Mouse (Mus musculus) G1E (cell line): Measurements from ENCODE around the gene Ppp1r15a. TPM values are rescaled to one million over a fixed set of nuclear protein-coding genes. Genes with fewer than 3 reads are reported as not detected.

ENCODE experiments used
- ATAC-seq: 2 replicates; pipeline ENCODE4 v1.8.0; 2016; ENCODE audit warnings: mild to moderate bottlenecking; ENCODE audit not compliant: insufficient number of reproducible peaks, poor library complexity, low FRiP score, severe bottlenecking; ENCODE audit errors: extremely low read depth
- DNase-seq: peaks from one replicate; pipeline ENCODE4 v3.0.0; 2012; ENCODE audit warnings: low spot score
- H3K27me3 ChIP-seq: 2 replicates; pipeline ENCODE4 v1.6.1; 2012; ENCODE audit warnings: mild to moderate bottlenecking, low read length, inconsistent platforms; ENCODE audit not compliant: insufficient read depth
- H3K36me3 ChIP-seq: replicated peaks from 2 replicates; pipeline ENCODE3; 2012; ENCODE audit warnings: mild to moderate bottlenecking, inconsistent platforms
- H3K4me1 ChIP-seq: 2 replicates; pipeline ENCODE4 v1.6.1; 2012; ENCODE audit warnings: low read depth, low read length, inconsistent platforms, mixed read lengths; ENCODE audit not compliant: insufficient read depth
- H3K4me3 ChIP-seq: 2 replicates; pipeline ENCODE4 v1.5.1; 2012; ENCODE audit warnings: low read depth, mild to moderate bottlenecking, inconsistent platforms, low read length, moderate library complexity, mixed read lengths
- H3K9me3 ChIP-seq: replicated peaks from 2 replicates; pipeline ENCODE4 v1.6.1; 2012; ENCODE audit warnings: inconsistent platforms
- CTCF ChIP-seq: IDR thresholded peaks from 2 replicates; pipeline ENCODE4 v1.5.1; 2012; ENCODE audit warnings: low read depth, low read length, inconsistent platforms, mixed read lengths
- GATA1 ChIP-seq: IDR thresholded peaks from 2 replicates; pipeline ENCODE4 v1.6.1; 2012; ENCODE audit warnings: borderline replicate concordance, low read length, inconsistent platforms, mixed read lengths
- GATA2 ChIP-seq: IDR thresholded peaks from 2 replicates; pipeline ENCODE4 v1.6.1; 2012; ENCODE audit warnings: low read depth, low read length, inconsistent platforms, borderline replicate concordance
- POLR2AphosphoS5 ChIP-seq: IDR thresholded peaks from 2 replicates; pipeline ENCODE4 v1.6.1; 2012; ENCODE audit warnings: low read depth, low read length, inconsistent platforms; ENCODE audit not compliant: insufficient replicate concordance
- TAL1 ChIP-seq: conservative IDR thresholded peaks from 2 replicates; pipeline ENCODE4 v1.6.1; 2012; ENCODE audit warnings: low read depth, low read length, inconsistent platforms, mixed read lengths
- polyA plus RNA-seq: library from polyadenylated mRNA; stranded (reverse); fragments of >175 nt; gene quantifications from 2 replicates; pipeline ENCODE4 v1.2.3, GENCODE M21; 2012
- total RNA-seq, 2 experiments: library from RNA; stranded (forward) in 1 of 2; stranded (reverse) in 1 of 2; fragments of 200-1000 nt in 1 of 2; fragments of >200 nt in 1 of 2; fragmentation: Nextera tagmentation in 1 of 2; gene quantifications; 2 replicates each; pipeline ENCODE4 v1.2.3; 2014 to 2017

Gene Ppp1r15a
- total and polyA plus RNA-seq, 3 experiments, result 62.3 to 75.0 (median 67.9) TPM

- H3K9me3 ChIP-seq, result no peaks in the 10 kb centered on the region
- DNase-seq (no peak), ATAC-seq (no peak)
- H3K4me1 ChIP-seq, result peaks cover 35% of the 10 kb centered on the region
- H3K27me3 ChIP-seq, result no peaks in the 10 kb centered on the region
- H3K36me3 ChIP-seq, result peaks cover 2% of the 10 kb centered on the region
- TF ChIP-seq CTCF (no peak), GATA1 (no peak), POLR2AphosphoS5 (no peak), GATA2 (no peak), TAL1 (no peak)
- no peak overlapping the region for H3K4me3 ChIP-seq
Observed at GRCm38 (mm10) chr7:45514411-45514810, 11.7 kb downstream of the Ppp1r15a start.

DNA sequence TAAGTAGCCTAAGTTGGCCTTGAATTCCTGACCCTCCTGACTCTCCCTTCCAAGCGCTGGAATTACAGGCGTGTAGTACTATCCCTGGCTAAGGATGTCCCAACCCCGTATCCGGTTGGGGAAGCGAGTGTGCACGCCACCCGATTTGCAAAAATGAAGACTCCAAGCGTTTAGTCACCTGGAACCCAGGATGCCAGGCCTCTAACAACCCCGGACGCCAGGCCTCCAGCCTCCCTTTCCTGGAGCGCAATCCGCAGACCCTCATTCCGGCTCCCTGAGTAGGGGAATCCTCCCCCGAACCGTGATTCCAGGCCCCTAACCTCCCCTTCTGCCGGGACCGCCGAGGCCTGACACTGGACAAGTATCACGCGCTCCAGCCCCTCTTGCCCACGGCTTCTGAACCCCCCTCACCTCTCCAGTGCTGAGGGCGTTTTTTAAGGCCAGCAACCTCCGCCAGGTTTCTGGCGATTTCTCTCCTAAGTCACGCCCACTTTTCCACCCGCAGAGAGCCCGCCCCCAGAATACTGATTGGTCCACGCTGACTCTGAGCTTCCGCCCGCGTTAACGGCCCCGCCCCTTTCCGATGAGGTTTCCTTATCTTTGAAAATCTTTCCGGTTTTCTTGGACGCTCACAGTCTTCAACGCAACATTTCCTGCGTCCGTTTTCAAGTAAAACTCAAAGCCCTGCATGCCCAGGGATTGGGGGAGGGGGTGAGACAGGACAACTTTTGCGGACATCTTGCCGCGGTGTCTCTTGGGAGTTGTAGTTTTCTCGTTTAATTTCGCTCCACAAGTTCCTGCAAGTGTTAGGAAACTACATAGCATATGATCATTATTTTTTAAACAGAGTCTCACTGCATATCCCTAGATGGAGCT lies 15.9 kb downstream of the Ppp1r15a start, which contains the start of gene Nucb1:
Gene Nucb1, minus strand, starts transcription at position 495 of the 876 bp plus-strand sequence.
- peaks cover 44% of the 10 kb centered on the region for H3K4me1 ChIP-seq
- ATAC-seq (peak; percentile 85), DNase-seq (peak; percentile 74)
- no peak for TF ChIP-seq CTCF
- H3K9me3 ChIP-seq, result no peaks in the 10 kb centered on the region
- peaks cover 31% of the 10 kb centered on the region for H3K36me3 ChIP-seq
- peak within 1 kb of the TSS; percentile 85 for H3K4me3 ChIP-seq
- no peaks in the 10 kb centered on the region for H3K27me3 ChIP-seq

GRCm38 (mm10) chr7:45509181-45509882 lies 16.7 kb downstream of the Ppp1r15a start:
- DNase-seq, result no peak
- Histone ChIP-seq H3K4me1 (peaks cover 43% of the 10 kb centered on the region), H3K9me3 (no peaks in the 10 kb centered on the region), H3K4me3 (peak overlapping the region; percentile 85), H3K27me3 (no peaks in the 10 kb centered on the region), H3K36me3 (peaks cover 39% of the 10 kb centered on the region)
- TF ChIP-seq TAL1 (no peak), CTCF (no peak), POLR2AphosphoS5 (no peak), GATA2 (no peak), GATA1 (no peak)
- ATAC-seq, result no peak

- Histone ChIP-seq H3K4me1 (peaks cover 45% of the 10 kb centered on the region), H3K27me3 (no peaks in the 10 kb centered on the region), H3K4me3 (peak overlapping the region; percentile 85), H3K9me3 (no peaks in the 10 kb centered on the region), H3K36me3 (peaks cover 47% of the 10 kb centered on the region)
- TF ChIP-seq GATA1, result no peak
- no peak for TF ChIP-seq TAL1
- TF ChIP-seq GATA2, result no peak
- no peak for TF ChIP-seq CTCF
- TF ChIP-seq POLR2AphosphoS5, result no peak
- DNase-seq, result peak; percentile 67
- peak; percentile 67 for ATAC-seq
Observed at GRCm38 (mm10) chr7:45508561-45508960, 17.5 kb downstream of the Ppp1r15a start.

GRCm38 (mm10) chr7:45507583-45507982 lies 18.5 kb downstream of the Ppp1r15a start:
- Histone ChIP-seq H3K4me1 (peaks cover 52% of the 10 kb centered on the region), H3K36me3 (peaks cover 57% of the 10 kb centered on the region), H3K9me3 (no peaks in the 10 kb centered on the region), H3K4me3 (peak overlapping the region; percentile 28; the same call in 1 of the 2 replicates), H3K27me3 (no peaks in the 10 kb centered on the region)
- ATAC-seq, result no peak
- TF ChIP-seq GATA1, result no peak
- TF ChIP-seq GATA2, result no peak
- no peak for TF ChIP-seq TAL1
- TF ChIP-seq CTCF, result no peak
- no peak for TF ChIP-seq POLR2AphosphoS5
- DNase-seq, result no peak

DNA sequence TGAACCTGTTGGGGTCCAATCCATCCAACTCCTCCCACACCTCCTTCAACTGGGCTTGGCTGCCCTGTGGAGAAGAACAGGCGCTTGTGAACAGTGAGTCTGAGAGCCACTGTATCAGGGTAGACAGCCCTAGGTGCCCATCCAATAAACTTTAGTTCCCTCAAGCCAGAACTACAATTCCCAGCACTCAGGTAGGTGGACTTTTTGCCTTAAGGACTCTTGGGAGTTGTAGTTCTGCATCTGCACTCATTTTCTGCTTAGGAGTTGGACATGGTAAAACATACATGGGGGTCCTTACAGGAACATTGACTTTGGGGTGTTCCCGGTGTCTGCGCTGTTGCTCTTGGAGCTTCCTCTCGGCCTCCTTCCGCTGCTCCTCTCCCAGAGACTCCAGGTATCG lies 27.6 kb downstream of the Ppp1r15a start:
- ATAC-seq, result no peak
- no peaks in the 10 kb centered on the region for H3K9me3 ChIP-seq
- H3K27me3 ChIP-seq, result no peaks in the 10 kb centered on the region
- peaks cover 99% of the 10 kb centered on the region for H3K36me3 ChIP-seq
- TF ChIP-seq POLR2AphosphoS5, result no peak
- no peak for TF ChIP-seq CTCF
- TF ChIP-seq GATA1, result no peak
- TF ChIP-seq GATA2, result no peak
- TF ChIP-seq TAL1, result no peak
- DNase-seq, result no peak
- H3K4me1 ChIP-seq, result peaks cover 31% of the 10 kb centered on the region
- H3K4me3 ChIP-seq, result no peak overlapping the region

DNA sequence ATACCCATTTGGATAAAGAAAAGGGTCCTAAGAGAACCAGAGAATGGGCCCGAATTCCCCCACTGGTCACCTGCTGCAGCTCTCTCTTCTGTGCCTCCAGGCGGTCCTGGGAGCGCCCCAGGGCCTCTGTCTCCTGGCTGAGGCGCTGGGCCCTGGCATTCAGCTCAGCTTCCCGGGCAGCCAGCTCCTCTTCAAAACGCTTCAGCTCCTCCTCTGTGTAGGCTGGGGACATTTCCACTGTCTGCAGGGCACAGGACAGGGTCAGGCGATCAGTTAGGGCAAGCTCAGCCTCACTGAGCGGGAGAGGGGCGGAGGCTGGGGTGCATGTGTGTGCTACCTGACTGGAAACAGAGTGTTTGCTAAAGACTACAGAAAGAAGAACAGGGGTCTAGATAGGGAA lies 31.5 kb downstream of the Ppp1r15a start:
- Histone ChIP-seq H3K9me3 (no peaks in the 10 kb centered on the region), H3K27me3 (no peaks in the 10 kb centered on the region), H3K4me1 (peaks cover 56% of the 10 kb centered on the region), H3K36me3 (peaks cover 78% of the 10 kb centered on the region), H3K4me3 (no peak overlapping the region)
- no peak for DNase-seq
- ATAC-seq, result no peak
- TF ChIP-seq GATA1, result no peak
- no peak for TF ChIP-seq GATA2
- TF ChIP-seq POLR2AphosphoS5, result no peak
- no peak for TF ChIP-seq CTCF
